Mouse (Mus musculus) megakaryocyte progenitor cell, adult 5-6 weeks (primary cell): ENCODE measurements at regions not wholly inside any gene's neighbourhood (a gene's known extent, or its start where the extent isn't known, plus 50 kb on each side); places are given as distances from the start of the nearest gene placed in this dataset.

ENCODE experiments used
- ATAC-seq: replicated peaks from 2 replicates; pipeline ENCODE4 v1.8.0; 2016; ENCODE audit warnings: mild to moderate bottlenecking, moderate TSS enrichment, inconsistent platforms; ENCODE audit not compliant: poor library complexity

- peak; percentile 72 for ATAC-seq
Measured at GRCm38 (mm10) chr13:117334125-117334524, 113.2 kb upstream of the Gm17509 start.

- ATAC-seq: no peak
Measured at GRCm38 (mm10) chr13:117334539-117334938, 113.7 kb upstream of the Gm17509 start.

GRCm38 (mm10) chr13:117381086-117381595 is 160.3 kb upstream of the Gm17509 start:
- ATAC-seq: no peak

- no peak for ATAC-seq
Measured at GRCm38 (mm10) chr13:117383480-117384137, 162.7 kb upstream of the Gm17509 start.

- no peak for ATAC-seq
Measured at GRCm38 (mm10) chr13:117390287-117390686, 169.4 kb upstream of the Gm17509 start.

DNA sequence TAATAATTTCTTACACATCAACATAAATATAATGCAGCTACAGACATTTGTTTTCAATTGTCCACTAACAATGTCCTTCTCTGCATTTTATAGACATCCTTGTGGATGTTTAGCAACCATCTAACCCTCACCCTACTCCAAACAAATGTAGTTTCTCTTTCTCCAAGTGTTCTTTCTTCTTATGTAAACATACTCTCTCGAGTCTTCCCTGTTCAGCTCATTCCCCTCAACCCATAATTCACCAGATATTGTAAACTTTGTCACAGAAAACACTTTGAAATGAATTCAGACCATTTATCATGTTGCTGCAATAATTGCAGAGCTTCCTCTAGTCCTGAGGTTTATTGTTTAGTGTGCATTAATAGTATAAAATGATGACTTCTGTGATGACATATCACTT is 172.6 kb upstream of the Gm17509 start:
- ATAC-seq: no peak

DNA sequence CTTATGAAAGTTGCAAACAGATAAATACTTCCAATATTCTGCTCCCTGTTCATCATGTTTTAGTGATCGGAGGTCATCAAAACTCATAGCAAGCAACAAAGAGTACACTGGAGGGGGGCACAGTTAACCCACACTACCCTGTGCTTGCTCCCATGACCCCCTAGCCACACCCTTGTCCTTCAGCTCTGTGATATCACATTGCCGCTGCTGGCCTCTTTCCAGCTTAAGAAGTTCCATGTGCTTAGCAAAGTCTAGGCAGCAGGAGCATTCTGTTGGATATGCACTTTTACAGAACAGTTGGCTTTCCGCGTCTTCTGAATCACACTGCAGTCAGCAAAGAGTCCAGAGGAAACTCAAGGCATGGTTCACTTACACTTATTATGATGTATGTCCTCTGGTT is 180.4 kb upstream of the Gm17509 start:
- ATAC-seq: no peak

DNA sequence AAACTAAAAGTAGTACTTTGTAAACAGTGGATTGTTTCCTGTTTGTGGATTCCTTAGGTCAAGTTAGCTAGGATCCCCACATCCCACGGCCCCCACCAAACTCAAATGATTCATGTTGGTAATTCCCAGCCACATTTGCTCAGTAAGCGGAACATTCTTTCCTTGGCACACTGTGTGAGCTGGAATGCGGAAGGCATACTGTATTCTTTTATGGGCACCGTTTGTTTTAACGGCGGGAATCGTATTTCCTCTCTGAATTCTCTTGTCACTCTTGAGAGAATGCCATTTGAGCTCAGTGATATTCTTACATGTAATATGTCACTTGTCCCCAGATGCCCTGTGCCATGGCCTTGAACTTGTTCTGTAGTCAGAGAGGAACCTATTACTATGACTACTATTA is 189.1 kb upstream of the Gm17509 start:
- ATAC-seq: no peak

DNA sequence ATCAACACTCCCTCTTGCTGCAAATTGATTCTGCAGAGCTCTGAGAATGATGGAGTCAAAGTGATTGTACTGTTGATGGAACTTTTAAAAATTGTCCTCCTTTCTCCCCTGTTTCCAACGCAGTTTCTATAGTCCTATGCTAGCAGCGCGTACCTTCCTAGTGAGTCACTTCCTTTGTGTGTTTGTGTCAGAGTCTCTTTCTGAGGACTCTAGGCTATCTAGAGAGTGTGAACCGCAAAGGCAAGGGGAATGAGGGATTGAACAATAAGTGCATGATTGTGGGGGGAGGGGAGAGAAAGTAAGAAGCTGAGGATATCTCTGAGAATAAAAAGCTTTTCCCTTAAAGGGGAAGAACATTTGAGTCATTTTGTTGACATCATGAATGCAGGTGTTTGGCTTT is 188.5 kb upstream of the Hcn1 start:
- no peak for ATAC-seq

DNA sequence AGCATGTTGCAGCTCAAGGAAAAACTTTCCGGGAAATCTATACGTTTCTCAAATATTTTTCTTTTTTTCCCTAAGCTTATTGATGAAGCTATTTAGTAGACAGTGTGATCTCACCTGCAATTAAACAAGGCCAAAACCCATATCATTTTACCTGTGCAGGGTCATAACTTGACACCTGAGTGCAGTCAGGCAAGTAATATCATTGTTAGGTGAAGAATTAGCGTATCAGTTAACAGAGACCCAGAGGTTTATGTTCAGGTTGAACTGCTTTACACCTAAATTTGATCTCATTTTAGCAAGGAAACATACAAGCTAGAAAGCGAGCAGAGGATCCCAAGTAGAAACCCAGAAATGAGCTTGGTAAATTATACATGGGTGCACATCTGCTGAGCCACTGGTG is 178.6 kb upstream of the Hcn1 start:
- ATAC-seq: no peak

DNA sequence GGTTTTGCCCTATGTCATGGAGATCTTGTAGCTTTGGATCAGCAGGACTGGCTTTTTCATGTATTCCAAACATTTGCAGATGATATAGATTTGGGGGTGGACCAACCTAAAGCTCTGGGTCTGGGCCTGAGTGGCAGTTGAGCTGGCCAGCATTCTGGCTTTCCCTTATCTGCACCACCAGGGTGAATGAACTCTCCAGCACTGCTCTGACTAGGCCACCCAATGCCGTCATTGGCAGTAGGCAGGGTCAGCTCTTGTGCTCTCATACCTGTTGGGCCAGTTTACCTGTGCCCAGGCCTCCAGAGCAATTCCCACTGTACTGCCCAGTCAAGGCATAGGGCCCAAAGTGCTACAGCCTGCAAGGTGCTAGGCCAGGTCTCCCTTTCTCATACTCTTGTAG is 177.1 kb upstream of the Hcn1 start:
- ATAC-seq: no peak

DNA sequence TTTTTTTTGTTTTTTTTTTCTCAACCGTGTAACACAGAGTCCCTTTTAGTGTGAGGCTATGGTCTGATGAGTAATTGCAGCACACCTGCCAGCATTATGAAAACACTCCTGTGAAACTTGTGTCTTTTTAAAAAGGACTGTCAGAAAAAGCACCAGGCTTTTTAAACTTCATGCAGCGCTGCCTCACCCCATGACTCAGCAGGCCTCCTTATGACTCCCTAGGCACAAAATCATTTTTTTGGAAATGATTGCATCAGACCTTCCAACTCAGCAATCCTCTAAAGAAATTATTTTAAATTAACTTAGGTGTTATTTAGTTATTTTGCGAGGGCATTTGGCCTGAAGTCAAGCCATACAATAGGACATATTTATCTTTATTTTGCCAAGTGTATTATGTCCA is 134.7 kb upstream of the Hcn1 start:
- ATAC-seq: no peak

GRCm38 (mm10) chr13:117472726-117473125 is 129.4 kb upstream of the Hcn1 start:
- no peak for ATAC-seq

GRCm38 (mm10) chr13:117482624-117483023 is 119.5 kb upstream of the Hcn1 start:
- ATAC-seq: no peak

- no peak for ATAC-seq
Measured at GRCm38 (mm10) chr13:117508746-117509145, 93.4 kb upstream of the Hcn1 start.

GRCm38 (mm10) chr13:117550108-117550507 is 52.0 kb upstream of the Hcn1 start:
- peak; percentile 98 for ATAC-seq
